Mouse (Mus musculus): Measurements from ENCODE around the gene Ppp1r27. TPM values are rescaled to one million over a fixed set of nuclear protein-coding genes. Genes with fewer than 3 reads are reported as not detected.
"Not testable (repeated sequence)": the region's sequence is repeated elsewhere in the genome, so short reads cannot be mapped to it uniquely, and the experiment has no call there.

Ppp1r27 gene
- polyA plus RNA-seq, 1 experiment from 2014 or later = not detected

DNA sequence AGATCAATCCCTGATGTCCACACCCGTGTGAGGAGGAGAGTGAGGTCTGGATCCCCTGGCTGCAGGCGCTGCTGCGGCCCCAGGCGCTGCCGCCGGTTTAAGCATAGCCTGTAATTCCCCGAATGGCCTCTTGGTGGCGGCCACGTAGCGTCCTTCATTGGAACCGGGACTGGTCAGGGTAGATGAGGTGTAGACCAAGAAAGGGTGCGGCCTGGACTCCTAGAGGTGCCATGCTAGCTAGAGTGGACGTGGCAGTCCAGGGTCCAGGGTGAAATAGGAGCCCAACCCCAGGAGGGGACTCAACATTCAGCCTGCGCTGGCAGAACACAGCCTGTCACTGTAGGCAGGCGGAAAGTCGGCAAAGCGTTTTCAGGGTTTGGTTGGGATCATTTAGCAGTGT, 35.3 kb downstream of the Ppp1r27 start:
- Histone ChIP-seq H3K4me2 (ENCODE audit: low read length) (no peak overlapping the region), H3K4me3 (replicated peaks; ENCODE audit: low read length) (no peak overlapping the region), H3K27me3 (replicated peaks; ENCODE audit: control insufficient read depth, insufficient read depth, low read length) (no peaks in the 10 kb centered on the region), H3K27ac (ENCODE audit: low read length) (no peak overlapping the region), H3K9ac (replicated peaks; ENCODE audit: low read depth, low read length) (no peak overlapping the region), H3K9me3 (ENCODE audit: control insufficient read depth, low read length) (no peaks in the 10 kb centered on the region), H3K4me1 (replicated peaks; ENCODE audit: control insufficient read depth, insufficient read depth, low read length) (peaks cover 2% of the 10 kb centered on the region; the same call in 1 of the 2 replicates), H3K36me3 (ENCODE audit: control insufficient read depth, insufficient read depth) (no peaks in the 10 kb centered on the region)
- ATAC-seq = peak; percentile 49; the same call in 1 of the 2 replicates
- WGBS = 16% methylated on average over 17 of the region's 17 CpGs

- H3K9ac ChIP-seq (replicated peaks; ENCODE audit: low read depth, low read length); H3K36me3 ChIP-seq (ENCODE audit: control insufficient read depth, insufficient read depth); H3K27ac ChIP-seq (ENCODE audit: low read length); H3K4me1 ChIP-seq (replicated peaks; ENCODE audit: control insufficient read depth, insufficient read depth, low read length); H3K27me3 ChIP-seq (replicated peaks; ENCODE audit: control insufficient read depth, insufficient read depth, low read length); H3K4me2 ChIP-seq (ENCODE audit: low read length); H3K9me3 ChIP-seq (ENCODE audit: control insufficient read depth, low read length); H3K4me3 ChIP-seq (replicated peaks; ENCODE audit: low read length); ATAC-seq: not testable (repeated sequence)
- WGBS = 90% methylated on average over 2 of the region's 2 CpGs
Observed at GRCm38 (mm10) chr11:120514262-120514661, 36.7 kb downstream of the Ppp1r27 start.

GRCm38 (mm10) chr11:120512790-120513453, 38.0 kb downstream of the Ppp1r27 start:
- 47% methylated on average over 6 of the region's 6 CpGs for WGBS

DNA sequence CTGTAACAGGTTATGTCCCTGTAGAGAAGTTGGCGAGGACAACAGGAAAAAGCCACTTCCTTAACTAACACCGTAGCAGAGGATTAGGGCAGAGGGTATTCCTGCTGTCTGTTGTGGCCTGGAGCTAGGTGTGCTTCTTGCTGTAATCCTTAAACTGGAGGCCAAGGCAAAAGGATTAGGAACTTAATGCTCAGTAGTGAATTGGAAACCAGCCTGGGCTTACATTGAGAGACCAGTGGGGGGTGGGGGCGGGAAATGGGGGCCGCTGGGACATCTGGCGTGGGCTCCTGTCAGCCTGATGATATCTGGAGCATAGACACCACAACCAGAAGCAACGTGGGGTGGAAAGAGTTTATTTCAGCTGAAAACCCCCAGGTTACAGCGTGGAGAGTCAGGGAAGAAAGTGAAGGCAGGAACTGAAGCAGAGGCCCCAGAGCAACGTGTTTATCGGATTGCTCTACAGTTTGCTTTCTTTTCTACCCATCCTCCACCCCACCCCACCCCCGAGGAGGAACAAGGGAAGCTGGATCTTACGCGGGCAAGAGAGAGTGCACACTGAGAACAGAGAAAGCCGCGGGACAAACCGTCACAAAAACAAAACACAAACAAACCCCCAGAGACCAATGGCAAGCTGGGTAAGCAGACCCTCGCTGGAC, 40.4 kb downstream of the Ppp1r27 start:
- H3K9me3 ChIP-seq (ENCODE audit: control insufficient read depth, low read length) = no peaks in the 10 kb centered on the region
- no peak for ATAC-seq
- H3K4me1 ChIP-seq (replicated peaks; ENCODE audit: control insufficient read depth, insufficient read depth, low read length) = peaks cover 2% of the 10 kb centered on the region; the same call in 1 of the 2 replicates
- 3% methylated on average over 16 of the region's 16 CpGs for WGBS
- H3K4me2 ChIP-seq (ENCODE audit: low read length) = peak overlapping the region; percentile 35
- no peaks in the 10 kb centered on the region for H3K27me3 ChIP-seq (replicated peaks; ENCODE audit: control insufficient read depth, insufficient read depth, low read length)
- no peaks in the 10 kb centered on the region for H3K36me3 ChIP-seq (ENCODE audit: control insufficient read depth, insufficient read depth)
- no peak overlapping the region for H3K4me3 ChIP-seq (replicated peaks; ENCODE audit: low read length)
- peak overlapping the region; percentile 36 for H3K9ac ChIP-seq (replicated peaks; ENCODE audit: low read depth, low read length)
- no peak overlapping the region for H3K27ac ChIP-seq (ENCODE audit: low read length)

More at GRCm38 (mm10) chr11:120512790-120513453, 38.0 kb downstream of the Ppp1r27 start:
- no peak overlapping the region for H3K4me2 ChIP-seq (ENCODE audit: low read length)
- H3K27me3 ChIP-seq (replicated peaks; ENCODE audit: control insufficient read depth, insufficient read depth, low read length) = no peaks in the 10 kb centered on the region
- H3K4me1 ChIP-seq (replicated peaks; ENCODE audit: control insufficient read depth, insufficient read depth, low read length) = peaks cover 2% of the 10 kb centered on the region; the same call in 1 of the 2 replicates
- ATAC-seq = no peak
- H3K36me3 ChIP-seq (ENCODE audit: control insufficient read depth, insufficient read depth) = no peaks in the 10 kb centered on the region
- no peak overlapping the region for H3K27ac ChIP-seq (ENCODE audit: low read length)
- H3K4me3 ChIP-seq (replicated peaks; ENCODE audit: low read length) = no peak overlapping the region
- no peaks in the 10 kb centered on the region for H3K9me3 ChIP-seq (ENCODE audit: control insufficient read depth, low read length)
- no peak overlapping the region for H3K9ac ChIP-seq (replicated peaks; ENCODE audit: low read depth, low read length)

- Histone ChIP-seq H3K27ac (ENCODE audit: low read length) (no peak overlapping the region), H3K4me3 (replicated peaks; ENCODE audit: low read length) (no peak overlapping the region), H3K4me1 (replicated peaks; ENCODE audit: control insufficient read depth, insufficient read depth, low read length) (peaks cover 2% of the 10 kb centered on the region; the same call in 1 of the 2 replicates), H3K27me3 (replicated peaks; ENCODE audit: control insufficient read depth, insufficient read depth, low read length) (no peaks in the 10 kb centered on the region), H3K36me3 (ENCODE audit: control insufficient read depth, insufficient read depth) (no peaks in the 10 kb centered on the region), H3K4me2 (ENCODE audit: low read length) (no peak overlapping the region), H3K9me3 (ENCODE audit: control insufficient read depth, low read length) (no peaks in the 10 kb centered on the region), H3K9ac (replicated peaks; ENCODE audit: low read depth, low read length) (no peak overlapping the region)
- ATAC-seq = no peak
- 30% methylated on average over 4 of the region's 4 CpGs for WGBS
Observed at GRCm38 (mm10) chr11:120509940-120510339, 41.0 kb downstream of the Ppp1r27 start.

GRCm38 (mm10) chr11:120508290-120508870, 42.6 kb downstream of the Ppp1r27 start:
- no peaks in the 10 kb centered on the region for H3K36me3 ChIP-seq (ENCODE audit: control insufficient read depth, insufficient read depth)
- no peak for ATAC-seq
- WGBS = 84% methylated on average over 9 of the region's 9 CpGs

GRCm38 (mm10) chr11:120507611-120508289, 43.2 kb downstream of the Ppp1r27 start:
- Histone ChIP-seq H3K9ac (replicated peaks; ENCODE audit: low read depth, low read length) (no peak overlapping the region), H3K27me3 (replicated peaks; ENCODE audit: control insufficient read depth, insufficient read depth, low read length) (no peaks in the 10 kb centered on the region), H3K4me1 (replicated peaks; ENCODE audit: control insufficient read depth, insufficient read depth, low read length) (peaks cover 2% of the 10 kb centered on the region; the same call in 1 of the 2 replicates), H3K36me3 (ENCODE audit: control insufficient read depth, insufficient read depth) (no peaks in the 10 kb centered on the region), H3K4me2 (ENCODE audit: low read length) (no peak overlapping the region), H3K4me3 (replicated peaks; ENCODE audit: low read length) (no peak overlapping the region), H3K9me3 (ENCODE audit: control insufficient read depth, low read length) (no peaks in the 10 kb centered on the region), H3K27ac (ENCODE audit: low read length) (no peak overlapping the region)
- 81% methylated on average over 13 of the region's 13 CpGs for WGBS
- ATAC-seq = no peak

More at GRCm38 (mm10) chr11:120508290-120508870, 42.6 kb downstream of the Ppp1r27 start:
- Histone ChIP-seq H3K9ac (replicated peaks; ENCODE audit: low read depth, low read length) (no peak overlapping the region), H3K9me3 (ENCODE audit: control insufficient read depth, low read length) (no peaks in the 10 kb centered on the region), H3K4me3 (replicated peaks; ENCODE audit: low read length) (no peak overlapping the region), H3K4me2 (ENCODE audit: low read length) (no peak overlapping the region), H3K4me1 (replicated peaks; ENCODE audit: control insufficient read depth, insufficient read depth, low read length) (peaks cover 2% of the 10 kb centered on the region; the same call in 1 of the 2 replicates), H3K27me3 (replicated peaks; ENCODE audit: control insufficient read depth, insufficient read depth, low read length) (no peaks in the 10 kb centered on the region), H3K27ac (ENCODE audit: low read length) (no peak overlapping the region)

GRCm38 (mm10) chr11:120506899-120507298, 44.0 kb downstream of the Ppp1r27 start:
- Histone ChIP-seq H3K27me3 (replicated peaks; ENCODE audit: control insufficient read depth, insufficient read depth, low read length) (no peaks in the 10 kb centered on the region), H3K4me1 (replicated peaks; ENCODE audit: control insufficient read depth, insufficient read depth, low read length) (peaks cover 2% of the 10 kb centered on the region; the same call in 1 of the 2 replicates), H3K9ac (replicated peaks; ENCODE audit: low read depth, low read length) (no peak overlapping the region), H3K4me2 (ENCODE audit: low read length) (no peak overlapping the region), H3K36me3 (ENCODE audit: control insufficient read depth, insufficient read depth) (no peaks in the 10 kb centered on the region), H3K4me3 (replicated peaks; ENCODE audit: low read length) (no peak overlapping the region), H3K27ac (ENCODE audit: low read length) (no peak overlapping the region), H3K9me3 (ENCODE audit: control insufficient read depth, low read length) (no peaks in the 10 kb centered on the region)
- ATAC-seq = no peak
- 60% methylated on average over 4 of the region's 4 CpGs for WGBS

DNA sequence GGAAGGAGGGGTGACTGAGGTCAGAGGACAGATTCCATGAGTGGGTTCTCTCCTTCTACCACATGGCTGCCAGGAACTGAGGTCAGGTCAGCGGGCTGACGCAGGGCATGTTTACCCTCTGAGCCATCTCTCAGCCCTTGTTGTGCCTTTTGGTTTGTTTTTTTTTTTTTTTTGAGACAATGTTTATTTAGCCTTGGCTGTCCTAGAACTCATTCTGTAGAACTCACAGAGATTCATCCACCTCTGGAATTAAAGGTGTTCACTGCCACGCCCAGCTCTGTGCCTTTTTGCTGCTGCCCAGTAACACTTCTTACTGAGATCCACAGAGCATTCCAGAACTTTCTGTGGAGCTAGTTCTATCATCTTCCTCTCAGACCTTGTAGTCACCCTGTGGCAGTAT, 45.3 kb downstream of the Ppp1r27 start:
- Histone ChIP-seq H3K36me3 (ENCODE audit: control insufficient read depth, insufficient read depth) (no peaks in the 10 kb centered on the region), H3K4me2 (ENCODE audit: low read length) (no peak overlapping the region), H3K4me3 (replicated peaks; ENCODE audit: low read length) (no peak overlapping the region), H3K9ac (replicated peaks; ENCODE audit: low read depth, low read length) (no peak overlapping the region), H3K27ac (ENCODE audit: low read length) (no peak overlapping the region), H3K4me1 (replicated peaks; ENCODE audit: control insufficient read depth, insufficient read depth, low read length) (peaks cover under 1% of the 10 kb centered on the region; the same call in 1 of the 2 replicates), H3K9me3 (ENCODE audit: control insufficient read depth, low read length) (no peaks in the 10 kb centered on the region), H3K27me3 (replicated peaks; ENCODE audit: control insufficient read depth, insufficient read depth, low read length) (no peaks in the 10 kb centered on the region)
- ATAC-seq = no peak
- 95% methylated on average over 3 of the region's 3 CpGs for WGBS
